In genomic region chr1:51288201-51288600, GRCm38 (mm10) we compare ENCODE assay signal across 13 mouse cellular contexts. TPM values are rescaled to one million over a fixed set of nuclear protein-coding genes. Genes with fewer than 3 reads are reported as not detected.
DNase-seq lines count a peak whose midpoint lies in the region; ATAC-seq and TF ChIP-seq lines count a peak whose summit lies in the region.
"Had no signal": no experiment of that assay in that cellular context is flagged by ENCODE, and none has a peak within 500 bp of the region (broad histone marks: within the 10 kb centered on the region; RNA-seq: fewer than 3 reads in every experiment).

No protein-coding gene starts in this region.

- peak overlapping the region; percentile 98 for H3K27ac ChIP-seq in heart, embryonic 12.5 days (ENCODE audit: poor library complexity, severe bottlenecking)
- H3K27ac ChIP-seq in liver, postnatal 0 days (ENCODE audit: low read depth) = 0 out of 2 replicates have a peak overlapping the region, but pooled peaks have one; percentile 67
- H3K27ac ChIP-seq: forebrain, embryonic 10.5 days; hindbrain, embryonic 13.5 days had no signal

- peak overlapping the region; percentile 66 for H3K4me2 ChIP-seq in heart, embryonic 12.5 days
- peak overlapping the region; percentile 62; the same call in 1 of the 2 replicates for H3K4me2 ChIP-seq in liver, postnatal 0 days (ENCODE audit: low read depth, low read length)

- no peak for DNase-seq in heart, postnatal 36 days
- DNase-seq in 3134 (ENCODE audit: extremely low read depth, insufficient read length, low spot score) = peak; percentile 5
- DNase-seq in fat pad, adult 2 months (ENCODE audit: extremely low read depth, low read depth, low spot score) = peak; percentile 16
- no peak for DNase-seq in liver, postnatal 0 days
- DNase-seq in thymus, postnatal 4 days = no peak
- DNase-seq in cerebellum, adult 11 months = no peak
- DNase-seq: midbrain, embryonic 14.5 days had no signal

- intact Hi-C loops in heart, postnatal 36 days (cut with DNase I) = loop anchor here (5.0 kb wide), 1 partner anchor 181 kb away; no protein-coding TSS in a partner anchor

- H3K9me3 ChIP-seq in heart, embryonic 12.5 days (replicated peaks) = no peaks in the 10 kb centered on the region
- no peaks in the 10 kb centered on the region for H3K9me3 ChIP-seq in liver, postnatal 0 days (ENCODE audit: low read length)
- H3K9me3 ChIP-seq: forebrain, embryonic 10.5 days; hindbrain, embryonic 13.5 days had no signal

- no peak for TF ChIP-seq EP300 in liver, postnatal 0 days (IDR thresholded peaks at IDR 0.05; ENCODE audit: low read depth)

- no peaks in the 10 kb centered on the region for H3K36me3 ChIP-seq in heart, embryonic 12.5 days
- H3K36me3 ChIP-seq in liver, postnatal 0 days (replicated peaks; ENCODE audit: insufficient read depth, low read length) = no peaks in the 10 kb centered on the region
- H3K36me3 ChIP-seq: forebrain, embryonic 10.5 days; hindbrain, embryonic 13.5 days had no signal

- peaks cover 30% of the 10 kb centered on the region for H3K4me1 ChIP-seq in heart, embryonic 12.5 days (replicated peaks)
- H3K4me1 ChIP-seq in liver, postnatal 0 days (ENCODE audit: insufficient read depth) = peaks cover 13% of the 10 kb centered on the region

- TF ChIP-seq CTCF in liver, postnatal 0 days (IDR thresholded peaks at IDR 0.05; ENCODE audit: low read depth) = no peak

- no peak overlapping the region for H3K9ac ChIP-seq in heart, embryonic 12.5 days
- no peak overlapping the region for H3K9ac ChIP-seq in liver, postnatal 0 days (replicated peaks)
- H3K9ac ChIP-seq: hindbrain, embryonic 13.5 days had no signal

- peak overlapping the region; percentile 65; the same call in 1 of the 2 replicates for H3K4me3 ChIP-seq in heart, embryonic 12.5 days
- no peak overlapping the region for H3K4me3 ChIP-seq in liver, postnatal 0 days (ENCODE audit: low read depth, low read length)
- H3K4me3 ChIP-seq: forebrain, embryonic 10.5 days; hindbrain, embryonic 13.5 days had no signal

- 62% methylated on average over 3 of the region's 3 CpGs for WGBS in heart, embryonic 12.5 days
- WGBS in liver, postnatal 0 days (ENCODE audit: insufficient replicate concordance) = 64% methylated on average over 3 of the region's 3 CpGs

- ATAC-seq in heart, embryonic 12.5 days (ENCODE audit: insufficient number of reproducible peaks, low FRiP score) = no peak
- ATAC-seq in liver, postnatal 0 days = no peak
- ATAC-seq in frontal cortex, adult (ENCODE audit: low TSS enrichment) = no peak
- ATAC-seq: activated CD4-positive, CD25-positive, alpha-beta regulatory T cell, adult 4 months had no signal

- H3K27me3 ChIP-seq in heart, embryonic 12.5 days (replicated peaks) = no peaks in the 10 kb centered on the region
- H3K27me3 ChIP-seq in liver, postnatal 0 days (ENCODE audit: insufficient read depth, low read length) = no peaks in the 10 kb centered on the region
- H3K27me3 ChIP-seq: CH12.LX; hindbrain, embryonic 13.5 days had no signal

RNA-seq across cellular contexts. Expression of gene Cavin2, which starts 0.7 kb away (rescaled TPM):
- 131 and 140 TPM in 2 replicates for polyA plus RNA-seq in heart, embryonic 12.5 days (2016; fragmentation: Nextera tagmentation; extraction: Ambion mirVana)
- total RNA-seq in heart, postnatal 36 days (2021) = 100 to 1,000 TPM; 143 to 146 TPM
- 24.7 and 28.0 TPM in 2 replicates for polyA plus RNA-seq in liver, postnatal 0 days (2015; fragmentation: Nextera tagmentation; extraction: Ambion mirVana)
- total RNA-seq: CH12.LX had no signal
- polyA plus RNA-seq: activated CD4-positive, CD25-positive, alpha-beta regulatory T cell, adult 4 months had no signal

Comparison
In these comparisons a context has a peak if more than half of its experiments do, and no peak if none do; other contexts are left out.
1. DNase-seq: peak in 3134 (single experiment) and fat pad, adult 2 months (single experiment); none in heart, postnatal 36 days (0 of 2), liver, postnatal 0 days (single experiment), thymus, postnatal 4 days (single experiment) and cerebellum, adult 11 months (single experiment).